Mouse (Mus musculus) myocyte (in vitro differentiated cells): Measurements from ENCODE around the gene Ptprg. TPM values are rescaled to one million over a fixed set of nuclear protein-coding genes. Genes with fewer than 3 reads are reported as not detected.

Experiments
- H3K27me3 ChIP-seq: one replicate; pipeline ENCODE4 v1.6.1; 2011; ENCODE audit not compliant: control insufficient read depth, insufficient read depth, insufficient read length
- H3K36me3 ChIP-seq: one replicate; pipeline ENCODE4 v1.6.1; 2011; ENCODE audit not compliant: control insufficient read depth, insufficient read depth
- H3K4me2 ChIP-seq: one replicate; pipeline ENCODE4 v1.6.1; 2011; ENCODE audit warnings: low read depth, control low read depth
- H3K4me3 ChIP-seq: one replicate; pipeline ENCODE4 v1.5.1; 2011; ENCODE audit warnings: mild to moderate bottlenecking, control low read depth, moderate library complexity
- H3K79me2 ChIP-seq: one replicate; pipeline ENCODE4 v1.6.1; 2011; ENCODE audit not compliant: control insufficient read depth, insufficient read depth
- H3ac ChIP-seq: one replicate; pipeline ENCODE4 v1.6.1; 2011; ENCODE audit not compliant: control insufficient read depth, insufficient read length
- CEBPB ChIP-seq: IDR thresholded peaks from 2 replicates; pipeline ENCODE4 v1.6.1; 2011; ENCODE audit warnings: mild to moderate bottlenecking, moderate library complexity; ENCODE audit not compliant: poor library complexity, insufficient read depth, severe bottlenecking
- E2F4 ChIP-seq: IDR thresholded peaks from one replicate; pipeline ENCODE4 v1.6.1; 2011; ENCODE audit warnings: mild to moderate bottlenecking, control low read depth, moderate library complexity; ENCODE audit not compliant: insufficient read depth
- MAX ChIP-seq: IDR thresholded peaks from one replicate; pipeline ENCODE4 v1.6.1; 2011; ENCODE audit warnings: low read depth, mild to moderate bottlenecking, control low read depth
- MYOD1 ChIP-seq, 3 experiments: IDR thresholded peaks; one replicate each; pipeline ENCODE4 v1.6.1; 2011; ENCODE audit warnings: control low read depth in 2 of 3, low read depth in 2 of 3, mild to moderate bottlenecking in 2 of 3, moderate library complexity in 1 of 3; ENCODE audit not compliant: insufficient read length in 2 of 3, control insufficient read depth in 1 of 3
- MYOG ChIP-seq, 3 experiments: IDR thresholded peaks; one replicate each; pipeline ENCODE4 v1.6.1; 2011; ENCODE audit warnings: control low read depth in 2 of 3, low read depth in 2 of 3, mild to moderate bottlenecking in 2 of 3; ENCODE audit not compliant: insufficient read length in 2 of 3, control insufficient read depth in 1 of 3, insufficient read depth in 1 of 3
- POLR2A ChIP-seq: IDR thresholded peaks from one replicate; pipeline ENCODE4 v1.6.1; 2011; ENCODE audit warnings: low read depth, mild to moderate bottlenecking, control low read depth, moderate library complexity; ENCODE audit not compliant: insufficient read length
- POLR2AphosphoS2 ChIP-seq: IDR thresholded peaks from one replicate; pipeline ENCODE4 v1.6.1; 2011; ENCODE audit warnings: low read depth, control low read depth; ENCODE audit not compliant: insufficient read length
- REST ChIP-seq: IDR thresholded peaks from one replicate; pipeline ENCODE4 v1.6.1; 2011; ENCODE audit warnings: mild to moderate bottlenecking, control low read depth, moderate library complexity; ENCODE audit not compliant: insufficient read depth, insufficient read length
- SRF ChIP-seq: IDR thresholded peaks from one replicate; pipeline ENCODE4 v1.6.1; 2011; ENCODE audit warnings: low read depth; ENCODE audit not compliant: control insufficient read depth, insufficient read length
- TCF12 ChIP-seq: IDR thresholded peaks from one replicate; pipeline ENCODE4 v1.6.1; 2011; ENCODE audit warnings: mild to moderate bottlenecking, control low read depth; ENCODE audit not compliant: poor library complexity, insufficient read depth, severe bottlenecking
- TCF3 ChIP-seq: IDR thresholded peaks from one replicate; pipeline ENCODE4 v1.6.1; 2011; ENCODE audit warnings: low read depth, control low read depth; ENCODE audit not compliant: insufficient read length
- USF1 ChIP-seq: IDR thresholded peaks from one replicate; pipeline ENCODE4 v1.6.1; 2011; ENCODE audit warnings: low read depth, mild to moderate bottlenecking, control low read depth, moderate library complexity
- polyA plus RNA-seq: library from polyadenylated mRNA; unstranded; fragments of >200 nt; fragmentation: generic; extraction: Trizol; gene quantifications from one replicate; pipeline ENCODE4 v1.2.1, GENCODE M21; 2012; ENCODE audit warnings: missing spikeins

The Ptprg gene
- polyA plus RNA-seq, 1 experiment = 14.4 TPM

GRCm38 (mm10) chr14:12099390-12100333 is 546.3 kb downstream of the Ptprg start:
- TF ChIP-seq TCF12 (no peak), REST (no peak), SRF (no peak), MAX (no peak), USF1 (no peak), CEBPB (no peak), POLR2A (no peak), POLR2AphosphoS2 (no peak), TCF3 (no peak), MYOD1 (IDR thresholded peaks at IDR 0.05; ENCODE audit: control insufficient read depth in 1 of 3, insufficient read length in 2 of 3, low read depth in 2 of 3) (no peak), MYOG (IDR thresholded peaks at IDR 0.05; ENCODE audit: control insufficient read depth in 1 of 3, insufficient read depth in 1 of 3, insufficient read length in 2 of 3, low read depth in 2 of 3) (no peak), E2F4 (no peak)
- H3ac ChIP-seq = no peak overlapping the region
- H3K79me2 ChIP-seq = no peaks in the 10 kb centered on the region
- no peaks in the 10 kb centered on the region for H3K27me3 ChIP-seq
- H3K4me3 ChIP-seq = no peak overlapping the region
- no peaks in the 10 kb centered on the region for H3K36me3 ChIP-seq
- no peak overlapping the region for H3K4me2 ChIP-seq

DNA sequence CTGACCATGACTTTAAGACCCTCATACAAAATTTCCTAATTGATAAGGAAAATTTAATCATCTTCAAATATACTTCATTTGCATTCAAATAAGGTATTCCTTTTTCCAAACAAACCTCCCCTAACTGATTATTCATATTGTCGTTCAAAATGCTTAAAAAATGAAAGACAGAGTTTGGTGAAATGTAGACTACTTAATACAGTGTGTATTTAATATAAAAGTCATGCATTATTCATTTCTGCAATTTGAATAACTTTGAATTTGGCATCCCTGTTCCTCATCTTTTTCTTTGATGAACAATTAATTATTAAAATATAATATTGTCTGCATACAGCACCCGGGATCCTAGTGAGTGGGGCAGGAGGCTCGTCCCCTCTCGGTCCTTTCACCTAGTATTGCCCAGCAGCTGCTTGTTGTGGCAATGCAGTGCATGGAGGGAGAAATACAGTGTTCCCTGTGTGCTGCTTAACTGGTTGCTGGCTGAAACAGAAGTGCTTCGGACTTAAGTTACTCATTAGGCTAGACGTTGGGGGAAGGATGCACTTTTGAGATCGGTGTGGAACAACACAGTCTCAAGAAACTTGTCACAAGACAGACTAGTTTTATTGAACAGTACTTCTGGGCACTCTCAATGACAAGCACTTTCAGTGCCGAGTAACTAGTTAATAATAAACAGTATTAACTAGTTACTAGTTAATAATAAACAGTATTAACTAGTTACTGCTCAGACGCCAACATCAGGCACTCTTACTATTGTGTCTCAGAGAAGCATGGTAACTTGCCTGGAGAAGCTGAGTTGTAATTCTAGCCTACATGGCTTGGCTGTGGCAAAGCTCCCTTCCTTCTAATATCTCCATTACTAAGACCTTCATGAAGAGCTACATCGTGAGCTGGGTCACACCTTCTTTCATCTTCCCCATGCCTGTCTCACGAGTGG is 549.3 kb downstream of the Ptprg start:
- Histone ChIP-seq H3K4me3 (no peak overlapping the region), H3K4me2 (no peak overlapping the region), H3K27me3 (no peaks in the 10 kb centered on the region), H3K79me2 (no peaks in the 10 kb centered on the region), H3ac (no peak overlapping the region), H3K36me3 (no peaks in the 10 kb centered on the region)
- no peak for TF ChIP-seq MAX
- no peak for TF ChIP-seq TCF3
- TF ChIP-seq CEBPB = no peak
- TF ChIP-seq USF1 = no peak
- no peak for TF ChIP-seq SRF
- TF ChIP-seq MYOD1 (IDR thresholded peaks at IDR 0.05; ENCODE audit: control insufficient read depth in 1 of 3, insufficient read length in 2 of 3, low read depth in 2 of 3) = no peak
- no peak for TF ChIP-seq REST
- TF ChIP-seq POLR2AphosphoS2 = no peak
- TF ChIP-seq MYOG (IDR thresholded peaks at IDR 0.05; ENCODE audit: control insufficient read depth in 1 of 3, insufficient read depth in 1 of 3, insufficient read length in 2 of 3, low read depth in 2 of 3) = no peak
- TF ChIP-seq TCF12 = no peak
- TF ChIP-seq E2F4 = no peak
- no peak for TF ChIP-seq POLR2A

- TF ChIP-seq CEBPB (no peak), MAX (no peak), MYOD1 (IDR thresholded peaks at IDR 0.05; ENCODE audit: control insufficient read depth in 1 of 3, insufficient read length in 2 of 3, low read depth in 2 of 3) (no peak), REST (no peak), TCF12 (no peak), USF1 (no peak)
- Histone ChIP-seq H3K79me2 (no peaks in the 10 kb centered on the region), H3K36me3 (no peaks in the 10 kb centered on the region), H3K27me3 (no peaks in the 10 kb centered on the region), H3K4me3 (no peak overlapping the region), H3K4me2 (no peak overlapping the region), H3ac (no peak overlapping the region)
These were observed 551.2 kb downstream of the Ptprg start for GRCm38 (mm10) chr14:12104297-12105155.

DNA sequence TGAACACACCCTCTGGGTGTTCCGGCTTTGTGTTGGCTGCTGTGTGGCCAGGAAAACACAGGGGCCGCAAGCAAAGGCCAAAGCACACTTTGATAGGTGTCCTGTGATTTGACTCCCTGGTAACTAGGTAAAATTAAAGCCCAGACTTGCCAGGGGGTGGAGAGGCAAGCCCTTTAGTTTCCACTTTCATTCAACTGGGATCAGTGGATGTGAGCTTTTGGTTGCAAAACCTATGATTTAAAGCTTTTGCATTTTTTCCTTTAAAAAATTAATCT is 551.8 kb downstream of the Ptprg start:
- Histone ChIP-seq H3K79me2 (no peaks in the 10 kb centered on the region), H3K27me3 (no peaks in the 10 kb centered on the region), H3K4me2 (no peak overlapping the region), H3ac (no peak overlapping the region), H3K4me3 (no peak overlapping the region), H3K36me3 (no peaks in the 10 kb centered on the region)
- TF ChIP-seq TCF12 (no peak), MAX (no peak), USF1 (no peak), TCF3 (no peak), SRF (no peak), POLR2A (no peak), REST (no peak), CEBPB (no peak), POLR2AphosphoS2 (no peak), MYOD1 (IDR thresholded peaks at IDR 0.05; ENCODE audit: control insufficient read depth in 1 of 3, insufficient read length in 2 of 3, low read depth in 2 of 3) (no peak), E2F4 (no peak), MYOG (IDR thresholded peaks at IDR 0.05; ENCODE audit: control insufficient read depth in 1 of 3, insufficient read depth in 1 of 3, insufficient read length in 2 of 3, low read depth in 2 of 3) (no peak)
